Mouse (Mus musculus) G1E (cell line): ENCODE data around the gene Slc35e1. TPM values are rescaled to one million over a fixed set of nuclear protein-coding genes. Genes with fewer than 3 reads are reported as not detected.

Experiments
- ATAC-seq: 2 replicates; pipeline ENCODE4 v1.8.0; 2016; ENCODE audit warnings: mild to moderate bottlenecking; ENCODE audit not compliant: insufficient number of reproducible peaks, poor library complexity, low FRiP score, severe bottlenecking; ENCODE audit errors: extremely low read depth
- DNase-seq: peaks from one replicate; pipeline ENCODE4 v3.0.0; 2012; ENCODE audit warnings: low spot score
- H3K27me3 ChIP-seq: 2 replicates; pipeline ENCODE4 v1.6.1; 2012; ENCODE audit warnings: mild to moderate bottlenecking, low read length, inconsistent platforms; ENCODE audit not compliant: insufficient read depth
- H3K36me3 ChIP-seq: replicated peaks from 2 replicates; pipeline ENCODE3; 2012; ENCODE audit warnings: mild to moderate bottlenecking, inconsistent platforms
- H3K4me1 ChIP-seq: 2 replicates; pipeline ENCODE4 v1.6.1; 2012; ENCODE audit warnings: low read depth, low read length, inconsistent platforms, mixed read lengths; ENCODE audit not compliant: insufficient read depth
- H3K4me3 ChIP-seq: 2 replicates; pipeline ENCODE4 v1.5.1; 2012; ENCODE audit warnings: low read depth, mild to moderate bottlenecking, inconsistent platforms, low read length, moderate library complexity, mixed read lengths
- H3K9me3 ChIP-seq: replicated peaks from 2 replicates; pipeline ENCODE4 v1.6.1; 2012; ENCODE audit warnings: inconsistent platforms
- CTCF ChIP-seq: IDR thresholded peaks from 2 replicates; pipeline ENCODE4 v1.5.1; 2012; ENCODE audit warnings: low read depth, low read length, inconsistent platforms, mixed read lengths
- GATA1 ChIP-seq: IDR thresholded peaks from 2 replicates; pipeline ENCODE4 v1.6.1; 2012; ENCODE audit warnings: borderline replicate concordance, low read length, inconsistent platforms, mixed read lengths
- GATA2 ChIP-seq: IDR thresholded peaks from 2 replicates; pipeline ENCODE4 v1.6.1; 2012; ENCODE audit warnings: low read depth, low read length, inconsistent platforms, borderline replicate concordance
- POLR2AphosphoS5 ChIP-seq: IDR thresholded peaks from 2 replicates; pipeline ENCODE4 v1.6.1; 2012; ENCODE audit warnings: low read depth, low read length, inconsistent platforms; ENCODE audit not compliant: insufficient replicate concordance
- TAL1 ChIP-seq: conservative IDR thresholded peaks from 2 replicates; pipeline ENCODE4 v1.6.1; 2012; ENCODE audit warnings: low read depth, low read length, inconsistent platforms, mixed read lengths
- polyA plus RNA-seq: library from polyadenylated mRNA; stranded (reverse); fragments of >175 nt; gene quantifications from 2 replicates; pipeline ENCODE4 v1.2.3, GENCODE M21; 2012
- total RNA-seq, 2 experiments: library from RNA; stranded (forward) in 1 of 2; stranded (reverse) in 1 of 2; fragments of 200-1000 nt in 1 of 2; fragments of >200 nt in 1 of 2; fragmentation: Nextera tagmentation in 1 of 2; gene quantifications; 2 replicates each; pipeline ENCODE4 v1.2.3; 2014 to 2017

Slc35e1 gene
- total and polyA plus RNA-seq, 3 experiments = 9.0 to 40.9 (median 22.7) TPM

DNA sequence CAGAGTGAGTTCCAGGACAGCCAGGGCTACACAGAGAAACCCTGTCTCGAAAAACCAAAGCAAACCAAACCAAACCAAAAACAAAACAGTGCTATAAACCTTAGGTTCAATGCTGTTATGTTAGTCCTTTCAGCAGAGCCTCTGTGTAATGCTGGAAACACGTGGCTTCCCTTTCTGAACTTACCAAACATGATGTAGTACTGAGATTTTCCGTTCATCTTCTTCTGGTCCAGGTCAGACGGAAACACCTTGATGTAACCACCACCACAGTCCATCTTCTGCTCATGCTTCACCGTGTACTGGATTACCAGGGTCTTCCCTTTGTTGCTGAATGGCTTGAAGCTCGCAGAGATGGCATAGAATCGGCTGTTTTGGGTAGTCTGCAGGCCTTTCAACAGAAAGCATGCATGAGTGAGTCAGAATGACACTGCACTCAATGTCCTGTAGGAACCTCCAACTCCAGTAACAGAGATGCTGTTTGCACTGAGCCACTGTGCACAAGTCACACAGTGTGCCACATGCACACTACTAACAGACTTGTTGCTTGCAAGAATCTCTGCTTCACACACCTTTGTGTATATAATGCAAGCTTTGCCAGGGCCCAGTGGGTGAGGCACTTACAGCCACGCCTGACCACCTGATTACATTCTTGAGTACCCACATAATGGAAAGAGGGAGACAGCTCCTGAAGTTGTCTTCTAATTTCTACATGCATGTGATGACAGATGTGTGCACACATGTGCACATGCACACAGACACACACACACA lies 54.0 kb downstream of the Slc35e1 start:
- no peaks in the 10 kb centered on the region for H3K36me3 ChIP-seq
- no peak for DNase-seq
- peaks cover 13% of the 10 kb centered on the region for H3K4me1 ChIP-seq
- peaks cover 3% of the 10 kb centered on the region; the same call in 1 of the 2 replicates for H3K27me3 ChIP-seq
- TF ChIP-seq GATA2 = no peak
- TF ChIP-seq GATA1 = no peak
- TF ChIP-seq TAL1 = no peak
- TF ChIP-seq POLR2AphosphoS5 = no peak
- no peak for TF ChIP-seq CTCF
- H3K9me3 ChIP-seq = no peaks in the 10 kb centered on the region
- no peak overlapping the region for H3K4me3 ChIP-seq
- no peak for ATAC-seq

DNA sequence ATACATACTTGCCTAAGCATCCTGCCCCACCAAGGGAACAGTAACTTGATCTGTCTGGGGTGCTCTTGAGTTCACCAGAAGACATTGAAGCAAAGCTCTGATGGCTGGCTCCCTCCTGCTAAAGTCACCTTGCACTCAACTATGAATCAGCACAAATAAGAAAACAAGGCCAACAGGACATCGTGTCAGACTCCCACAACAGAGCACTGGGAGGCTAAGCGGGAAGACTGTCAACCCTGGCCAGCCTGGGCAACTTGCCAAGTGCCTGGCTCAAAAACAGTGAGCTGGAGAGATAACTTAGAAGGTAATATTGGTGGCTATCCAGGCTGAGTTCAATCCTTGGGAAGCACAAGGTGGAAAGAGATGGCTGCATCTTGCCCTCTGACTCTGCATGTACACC lies 57.5 kb downstream of the Slc35e1 start:
- Histone ChIP-seq H3K36me3 (no peaks in the 10 kb centered on the region), H3K27me3 (peaks cover 2% of the 10 kb centered on the region), H3K4me3 (no peak overlapping the region), H3K4me1 (peaks cover 4% of the 10 kb centered on the region; the same call in 1 of the 2 replicates), H3K9me3 (no peaks in the 10 kb centered on the region)
- ATAC-seq = no peak
- DNase-seq = no peak
- no peak for TF ChIP-seq CTCF
- TF ChIP-seq GATA1 = no peak
- no peak for TF ChIP-seq POLR2AphosphoS5
- TF ChIP-seq GATA2 = no peak

Other genes starting within 250 kb of the Slc35e1 start
- gene Gm10282, start 187.4 kb downstream of the Slc35e1 start, total RNA-seq (2014; fragmentation: Nextera tagmentation) = 66.3 and 84.2 TPM in 2 replicates
- 80.3 and 87.9 TPM in 2 replicates for gene Gm10282, start 187.4 kb downstream of the Slc35e1 start, total RNA-seq (2017)
- 164 and 205 TPM in 2 replicates for gene Gm10282, start 187.4 kb downstream of the Slc35e1 start, polyA plus RNA-seq
- gene Klf2, start 173.6 kb downstream of the Slc35e1 start, total RNA-seq (2014; fragmentation: Nextera tagmentation) = not detected in 2 replicates
- gene Klf2, start 173.6 kb downstream of the Slc35e1 start, total RNA-seq (2017) = 0.11 and 0.12 TPM in 2 replicates
- 1.1 and 1.9 TPM in 2 replicates for gene Klf2, start 173.6 kb downstream of the Slc35e1 start, polyA plus RNA-seq
- 95.7 and 110 TPM in 2 replicates for gene Eps15l1, start 71.2 kb downstream of the Slc35e1 start, total RNA-seq (2014; fragmentation: Nextera tagmentation)
- 31.9 and 37.2 TPM in 2 replicates for gene Eps15l1, start 71.2 kb downstream of the Slc35e1 start, total RNA-seq (2017)
- gene Eps15l1, start 71.2 kb downstream of the Slc35e1 start, polyA plus RNA-seq = 10.8 and 16.7 TPM in 2 replicates
- 3.6 and 5.1 TPM in 2 replicates for gene Calr3, start 48.7 kb downstream of the Slc35e1 start, total RNA-seq (2014; fragmentation: Nextera tagmentation)
- 0.58 and 0.87 TPM in 2 replicates for gene Calr3, start 48.7 kb downstream of the Slc35e1 start, total RNA-seq (2017)
- gene Calr3, start 48.7 kb downstream of the Slc35e1 start, polyA plus RNA-seq = 0.08 and 0.13 TPM in 2 replicates
- gene 1700030K09Rik, start 48.7 kb downstream of the Slc35e1 start, total RNA-seq (2014; fragmentation: Nextera tagmentation) = 10.8 and 17.2 TPM in 2 replicates
- gene 1700030K09Rik, start 48.7 kb downstream of the Slc35e1 start, total RNA-seq (2017) = 7.3 and 9.0 TPM in 2 replicates
- 3.9 and 5.0 TPM in 2 replicates for gene 1700030K09Rik, start 48.7 kb downstream of the Slc35e1 start, polyA plus RNA-seq
- 142 and 187 TPM in 2 replicates for gene Cherp, start 17.4 kb downstream of the Slc35e1 start, total RNA-seq (2014; fragmentation: Nextera tagmentation)
- 11.0 and 16.2 TPM in 2 replicates for gene Cherp, start 17.4 kb downstream of the Slc35e1 start, total RNA-seq (2017)
- 303 and 317 TPM in 2 replicates for gene Cherp, start 17.4 kb downstream of the Slc35e1 start, polyA plus RNA-seq
- gene Med26, start 55.7 kb upstream of the Slc35e1 start, total RNA-seq (2014; fragmentation: Nextera tagmentation) = 14.8 and 17.9 TPM in 2 replicates
- 6.9 and 7.6 TPM in 2 replicates for gene Med26, start 55.7 kb upstream of the Slc35e1 start, total RNA-seq (2017)
- gene Med26, start 55.7 kb upstream of the Slc35e1 start, polyA plus RNA-seq = 43.8 and 61.3 TPM in 2 replicates
- 26.8 and 36.6 TPM in 2 replicates for gene Smim7, start 78.5 kb upstream of the Slc35e1 start, total RNA-seq (2014; fragmentation: Nextera tagmentation)
- 30.6 and 32.9 TPM in 2 replicates for gene Smim7, start 78.5 kb upstream of the Slc35e1 start, total RNA-seq (2017)
- gene Smim7, start 78.5 kb upstream of the Slc35e1 start, polyA plus RNA-seq = 14.3 and 15.8 TPM in 2 replicates
- 3.3 and 3.5 TPM in 2 replicates for gene Tmem38a, start 79.4 kb upstream of the Slc35e1 start, total RNA-seq (2014; fragmentation: Nextera tagmentation)
- gene Tmem38a, start 79.4 kb upstream of the Slc35e1 start, total RNA-seq (2017) = 1.6 and 2.6 TPM in 2 replicates
- 2.8 and 3.1 TPM in 2 replicates for gene Tmem38a, start 79.4 kb upstream of the Slc35e1 start, polyA plus RNA-seq
- not detected in 2 replicates for gene Nwd1, start 154.1 kb upstream of the Slc35e1 start, total RNA-seq (2014; fragmentation: Nextera tagmentation)
- gene Nwd1, start 154.1 kb upstream of the Slc35e1 start, total RNA-seq (2017) = 0.06 and 0.16 TPM in 2 replicates
- gene Nwd1, start 154.1 kb upstream of the Slc35e1 start, polyA plus RNA-seq = 0.05 TPM in 1 of 2 replicates, not detected in the other
- gene Sin3b, start 230.7 kb upstream of the Slc35e1 start, total RNA-seq (2014; fragmentation: Nextera tagmentation) = 73.8 and 82.2 TPM in 2 replicates
- 186 and 202 TPM in 2 replicates for gene Sin3b, start 230.7 kb upstream of the Slc35e1 start, total RNA-seq (2017)
- 58.9 and 64.7 TPM in 2 replicates for gene Sin3b, start 230.7 kb upstream of the Slc35e1 start, polyA plus RNA-seq